Mouse (Mus musculus): ENCODE measurements around the gene Adgrg3.

Adgrg3 gene

DNA sequence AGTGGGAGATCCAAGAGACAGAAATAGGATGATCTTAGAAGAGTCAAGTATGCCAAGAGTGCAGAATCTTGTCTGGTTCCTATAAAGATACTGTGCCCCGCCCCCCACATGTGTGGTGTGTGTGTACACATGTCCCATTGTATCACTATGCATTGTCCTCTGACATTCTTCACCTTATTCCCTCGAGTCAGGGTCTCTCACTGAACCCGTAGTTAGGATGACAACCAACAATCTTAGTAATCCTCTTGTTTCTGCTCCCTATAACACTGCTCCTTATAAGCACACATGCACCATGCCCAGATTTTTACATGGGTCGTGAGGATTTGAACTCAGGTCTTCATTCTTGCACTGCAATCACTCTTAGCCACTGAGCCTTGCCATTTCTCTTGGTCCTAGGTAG, 61.8 kb downstream of the Adgrg3 start:
- DNase-seq (ENCODE audit: low read depth in 2 of 2, low spot score in 2 of 2): no peak

DNA sequence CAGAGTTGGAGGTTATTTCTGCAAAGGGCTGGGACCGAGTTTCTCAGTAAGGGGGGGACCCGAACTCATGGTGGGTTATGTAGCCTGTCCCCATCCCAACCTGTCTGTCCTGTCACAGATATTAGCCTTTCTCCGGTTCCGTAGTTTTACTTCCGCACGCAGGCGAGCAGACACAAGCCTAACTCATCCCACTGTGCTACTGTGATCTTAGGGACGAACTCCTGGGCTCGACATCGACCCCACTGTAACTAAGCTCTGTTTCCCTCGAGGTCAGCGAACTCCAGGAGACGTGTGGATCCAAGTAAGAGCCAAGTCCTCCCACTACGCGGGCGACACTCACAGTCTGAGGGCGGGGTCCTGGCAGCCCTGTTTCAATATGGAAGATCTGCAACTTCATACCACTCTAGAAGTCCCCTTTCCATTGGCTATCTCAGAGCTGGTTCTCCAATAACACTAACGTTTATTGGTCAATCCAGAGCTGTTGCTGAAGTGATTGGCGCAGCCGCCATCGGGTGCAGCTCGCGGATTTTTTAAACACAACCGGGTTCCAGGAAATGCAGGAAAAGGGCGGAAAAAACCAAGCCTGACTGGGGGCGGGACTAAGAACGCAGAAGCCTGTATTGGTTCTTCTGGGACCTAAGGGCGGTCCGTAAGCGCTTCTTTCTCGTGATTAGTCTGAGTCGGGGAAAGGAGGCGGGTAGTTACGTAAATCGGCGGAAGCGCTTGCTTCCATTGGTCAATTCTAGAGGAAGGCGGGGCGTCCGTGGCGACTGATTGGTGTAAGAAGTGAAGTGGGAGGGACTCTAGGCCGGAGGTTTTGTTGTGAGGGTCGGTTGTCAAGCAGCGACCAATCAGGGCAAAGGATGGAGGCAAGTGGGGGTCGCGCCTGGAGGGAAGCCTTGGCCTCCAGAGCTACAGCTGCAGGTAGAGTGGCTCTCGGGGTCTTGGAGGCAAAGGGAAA, 63.2 kb downstream of the Adgrg3 start, which contains the start of gene Katnb1:
Gene Katnb1, plus strand, starts transcription at position 806 of the 961 bp plus-strand sequence.
- peak; percentile 98 for DNase-seq (ENCODE audit: low read depth in 2 of 2, low spot score in 2 of 2)

DNA sequence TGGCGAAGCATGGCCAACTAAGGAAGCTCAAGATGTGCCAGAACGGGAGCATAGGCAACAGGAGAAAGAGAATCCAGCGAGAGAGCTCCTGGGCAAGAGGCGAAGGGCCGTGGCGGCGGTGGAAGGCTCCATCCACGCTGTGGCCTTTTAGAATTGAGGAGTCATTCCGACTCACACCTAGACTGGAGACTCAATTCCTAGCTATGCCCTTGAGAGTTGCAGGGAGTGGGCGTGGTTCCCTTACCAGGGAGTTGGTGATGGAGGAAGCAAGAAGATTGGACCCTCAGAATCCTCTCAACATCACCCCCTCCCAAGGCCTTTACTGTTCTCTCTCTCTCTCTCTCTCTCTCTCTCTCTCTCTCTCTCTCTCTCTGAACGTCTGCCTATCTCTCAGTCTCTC, 64.2 kb downstream of the Adgrg3 start:
- no peak for DNase-seq (ENCODE audit: low read depth in 2 of 2, low spot score in 2 of 2)

DNA sequence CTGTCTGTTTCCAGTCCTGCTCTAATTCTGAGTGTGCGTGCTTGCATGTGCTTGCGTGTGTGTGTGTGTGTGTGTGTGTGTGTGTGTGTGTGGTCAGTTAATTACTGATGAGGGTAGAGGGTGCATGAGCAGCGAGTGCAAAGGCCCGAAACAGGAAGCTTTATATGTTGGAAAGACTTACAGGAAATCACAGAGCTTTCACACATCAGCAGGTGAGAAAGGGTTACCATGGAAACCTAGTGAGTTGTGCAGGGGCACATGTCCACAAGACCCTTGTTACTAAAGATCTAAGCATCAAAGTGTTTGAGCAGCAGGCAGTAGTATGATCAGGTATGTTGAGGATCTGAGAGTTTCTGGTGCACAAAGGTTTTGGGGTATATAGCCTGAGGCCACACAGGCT, 66.8 kb downstream of the Adgrg3 start:
- no peak for DNase-seq (ENCODE audit: low read depth in 2 of 2, low spot score in 2 of 2)

DNA sequence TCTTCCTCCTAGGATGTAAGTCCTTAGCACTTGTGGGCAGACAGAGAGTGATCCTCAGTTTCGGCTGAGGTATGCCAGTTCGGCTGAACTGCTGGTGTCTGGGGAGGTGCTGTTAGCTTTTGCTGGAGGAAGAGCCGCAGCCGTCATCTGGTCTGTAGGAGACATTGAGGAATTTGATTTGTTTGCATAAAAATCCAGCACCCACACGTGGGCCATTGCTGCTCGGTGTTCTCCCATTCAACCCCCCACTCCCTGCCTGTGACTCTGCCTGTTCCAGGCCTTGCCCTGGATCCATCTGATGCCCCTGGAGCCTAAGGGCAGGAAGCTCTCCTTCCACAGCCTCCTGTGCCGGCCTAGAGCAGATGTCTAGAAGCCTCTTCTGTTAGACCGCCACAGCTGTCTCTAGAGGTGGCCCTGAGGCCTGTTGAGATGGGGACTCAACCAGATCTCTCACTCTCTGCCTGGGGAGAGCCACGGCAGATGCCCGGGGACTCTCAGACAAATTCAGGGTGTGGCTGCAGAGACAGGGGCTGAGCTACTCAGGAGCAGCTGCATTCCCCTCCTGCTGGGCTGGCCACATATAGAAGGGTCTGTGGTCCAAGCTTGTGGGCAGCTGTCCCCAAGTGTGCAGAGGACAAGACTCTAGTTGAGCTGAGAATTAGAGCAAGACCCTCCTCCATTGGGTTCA, 67.4 kb downstream of the Adgrg3 start:
- DNase-seq (ENCODE audit: low read depth in 2 of 2, low spot score in 2 of 2): no peak

DNA sequence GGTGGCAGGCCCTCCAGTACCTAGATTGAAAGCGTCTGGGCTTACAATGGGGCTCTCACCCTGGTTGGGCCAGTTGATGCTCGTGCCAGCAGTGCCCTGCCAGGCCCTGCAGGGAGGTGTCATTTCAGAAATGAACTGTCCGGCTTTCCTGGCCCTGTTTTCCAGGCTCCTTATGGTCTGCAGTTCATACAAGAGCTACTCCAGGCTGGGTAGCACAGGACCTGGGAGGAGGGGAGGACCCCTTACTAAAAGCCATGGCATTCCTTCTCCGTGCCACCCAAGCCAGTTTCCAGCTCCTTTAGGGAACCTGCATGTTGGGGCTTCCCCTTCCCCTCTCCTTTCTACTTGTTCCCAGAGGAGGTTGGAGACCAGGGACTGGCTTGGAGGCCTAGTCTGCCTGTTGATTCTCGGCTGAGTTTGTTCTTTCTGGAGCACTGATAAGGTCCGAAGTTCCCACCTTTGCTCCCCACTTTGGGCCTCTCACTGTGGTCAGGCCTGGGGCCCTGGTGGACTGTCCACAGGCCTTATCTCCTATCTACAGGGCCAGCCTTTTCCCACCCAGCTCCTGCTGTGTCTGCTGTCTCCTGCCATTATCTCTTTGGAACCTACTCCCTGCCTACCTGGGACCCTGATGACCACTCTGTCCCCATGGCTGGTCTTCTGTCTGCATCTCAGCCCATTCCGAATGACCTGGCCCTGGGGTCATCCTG, 68.1 kb downstream of the Adgrg3 start:
- DNase-seq (ENCODE audit: low read depth in 2 of 2, low spot score in 2 of 2): no peak

DNA sequence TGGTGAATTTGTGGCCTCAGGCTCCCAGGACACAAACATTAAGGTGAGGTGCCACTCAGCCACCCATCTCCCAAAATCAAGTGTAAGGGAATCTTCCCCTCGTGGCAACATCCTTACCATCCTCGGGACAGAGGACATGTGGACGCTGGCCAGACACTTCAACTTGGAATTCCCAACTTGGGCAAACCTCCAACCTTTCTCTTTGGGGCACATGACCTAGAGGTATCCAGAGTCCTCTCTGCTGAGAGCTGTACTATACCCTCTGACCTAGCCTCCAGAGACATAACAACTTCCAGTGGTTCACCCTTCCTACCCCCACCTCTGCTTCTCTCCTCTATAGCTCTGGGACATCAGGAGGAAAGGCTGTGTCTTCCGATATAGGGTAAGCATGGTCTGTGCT, 76.1 kb downstream of the Adgrg3 start:
- no peak for DNase-seq (ENCODE audit: low read depth in 2 of 2, low spot score in 2 of 2)

Measured in CD8-positive naive resting alpha-beta T cell, adult 2 months (primary cell).